Mouse (Mus musculus) liver, adult 2 months (tissue): ENCODE results near the gene Mis18bp1.

Experiments
- CTCF ChIP-seq: fragments of 200-500 bp; IDR thresholded peaks from 2 replicates; pipeline ENCODE4 v1.5.1; 2011; ENCODE audit warnings: low read depth, low read length, control low read depth
- POLR2A ChIP-seq: fragments of 200-500 bp; IDR thresholded peaks from 2 replicates; pipeline ENCODE4 v1.6.1; 2011; ENCODE audit warnings: low read length, control low read depth; ENCODE audit not compliant: insufficient read depth; ENCODE audit errors: extremely low read depth

GRCm38 (mm10) chr12:65201812-65202211 is 29.4 kb upstream of the Mis18bp1 start:
- TF ChIP-seq POLR2A = no peak
- no peak for TF ChIP-seq CTCF
